Mouse (Mus musculus) splenic B cell, adult 2 months (primary cell): Measurements from ENCODE around the gene Cald1.

Experiments used
- DNase-seq: peaks from one replicate; pipeline ENCODE4 v3.0.0-alpha.2; 2011; ENCODE audit warnings: low read depth, low spot score
- H3K27me3 ChIP-seq: 2 replicates; pipeline ENCODE4 v1.6.1; 2012; ENCODE audit warnings: mild to moderate bottlenecking, low read length, moderate library complexity, mixed read lengths; ENCODE audit not compliant: control insufficient read depth, poor library complexity, insufficient read depth, severe bottlenecking
- H3K36me3 ChIP-seq: 2 replicates; pipeline ENCODE4 v1.6.1; 2012; ENCODE audit warnings: mild to moderate bottlenecking, low read length, moderate library complexity, mixed read lengths; ENCODE audit not compliant: control insufficient read depth, poor library complexity, insufficient read depth, severe bottlenecking

Cald1 gene

GRCm38 (mm10) chr6:34599631-34600111 is 1.4 kb downstream of the Cald1 start:
- H3K36me3 ChIP-seq, result no peaks in the 10 kb centered on the region
- DNase-seq, result no peak
- no peaks in the 10 kb centered on the region for H3K27me3 ChIP-seq

- no peaks in the 10 kb centered on the region for H3K27me3 ChIP-seq
- H3K36me3 ChIP-seq, result no peaks in the 10 kb centered on the region
- DNase-seq, result no peak
Measured at GRCm38 (mm10) chr6:34600850-34601249, 2.5 kb downstream of the Cald1 start.

DNA sequence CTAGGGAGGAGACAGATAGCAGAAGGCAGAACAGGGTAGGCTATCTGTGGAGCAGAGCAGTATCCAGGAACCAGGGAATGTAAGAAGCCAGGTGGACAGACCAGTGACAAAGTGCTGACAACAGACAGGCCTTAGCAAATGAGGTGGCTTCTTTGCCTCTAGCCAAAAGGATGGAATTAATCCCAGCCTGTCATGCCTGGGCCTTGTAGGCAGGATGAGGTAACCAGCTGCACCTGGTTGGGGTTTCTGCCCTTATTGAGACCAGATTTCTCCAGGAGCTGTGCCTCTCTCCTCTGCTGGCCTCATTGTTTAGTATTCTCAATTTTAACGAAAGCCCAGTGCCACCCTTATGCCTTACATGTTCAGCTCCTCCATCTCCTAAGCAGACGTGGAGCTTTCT is 3.8 kb downstream of the Cald1 start:
- H3K36me3 ChIP-seq, result no peaks in the 10 kb centered on the region
- no peak for DNase-seq
- no peaks in the 10 kb centered on the region for H3K27me3 ChIP-seq

GRCm38 (mm10) chr6:34606407-34606806 is 8.1 kb downstream of the Cald1 start:
- Histone ChIP-seq H3K36me3 (no peaks in the 10 kb centered on the region), H3K27me3 (no peaks in the 10 kb centered on the region)
- DNase-seq, result no peak

- Histone ChIP-seq H3K36me3 (no peaks in the 10 kb centered on the region), H3K27me3 (no peaks in the 10 kb centered on the region)
- DNase-seq, result no peak
Measured at GRCm38 (mm10) chr6:34608603-34609002, 10.3 kb downstream of the Cald1 start.

GRCm38 (mm10) chr6:34609892-34610829 is 11.9 kb downstream of the Cald1 start:
- no peaks in the 10 kb centered on the region for H3K36me3 ChIP-seq
- DNase-seq, result no peak
- H3K27me3 ChIP-seq, result no peaks in the 10 kb centered on the region

DNA sequence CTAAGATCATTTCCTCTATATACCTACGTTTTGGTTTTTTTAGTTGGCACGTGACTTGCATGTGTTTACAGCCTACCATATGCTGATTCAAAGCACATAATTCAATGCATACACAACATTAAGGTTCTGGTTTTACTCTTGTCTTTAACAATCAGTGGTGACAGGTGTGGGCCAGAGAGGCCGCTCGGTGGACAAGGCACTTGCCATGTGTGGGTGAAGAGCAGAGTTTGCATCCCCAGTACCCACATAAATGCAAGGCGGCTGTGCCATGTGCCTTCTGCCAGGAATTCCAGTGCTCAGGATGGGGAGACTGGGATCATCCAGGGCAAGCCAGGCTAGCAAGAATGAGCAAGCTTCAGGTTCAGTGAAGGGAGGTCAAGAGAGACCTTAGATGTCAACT is 14.8 kb downstream of the Cald1 start:
- no peaks in the 10 kb centered on the region for H3K36me3 ChIP-seq

GRCm38 (mm10) chr6:34615419-34615818 is 17.1 kb downstream of the Cald1 start:
- no peaks in the 10 kb centered on the region for H3K27me3 ChIP-seq
- DNase-seq, result no peak
- no peaks in the 10 kb centered on the region for H3K36me3 ChIP-seq

More for the DNA sequence above, 14.8 kb downstream of the Cald1 start:
- H3K27me3 ChIP-seq, result no peaks in the 10 kb centered on the region
- DNase-seq, result no peak

- no peaks in the 10 kb centered on the region for H3K27me3 ChIP-seq
- no peak for DNase-seq
- H3K36me3 ChIP-seq, result no peaks in the 10 kb centered on the region
Measured at GRCm38 (mm10) chr6:34619494-34619893, 21.2 kb downstream of the Cald1 start.

- Histone ChIP-seq H3K27me3 (no peaks in the 10 kb centered on the region), H3K36me3 (no peaks in the 10 kb centered on the region)
- DNase-seq, result no peak
Measured at GRCm38 (mm10) chr6:34620242-34620641, 21.9 kb downstream of the Cald1 start.

GRCm38 (mm10) chr6:34622865-34623264 is 24.6 kb downstream of the Cald1 start:
- DNase-seq, result no peak
- H3K36me3 ChIP-seq, result no peaks in the 10 kb centered on the region
- H3K27me3 ChIP-seq, result no peaks in the 10 kb centered on the region

DNA sequence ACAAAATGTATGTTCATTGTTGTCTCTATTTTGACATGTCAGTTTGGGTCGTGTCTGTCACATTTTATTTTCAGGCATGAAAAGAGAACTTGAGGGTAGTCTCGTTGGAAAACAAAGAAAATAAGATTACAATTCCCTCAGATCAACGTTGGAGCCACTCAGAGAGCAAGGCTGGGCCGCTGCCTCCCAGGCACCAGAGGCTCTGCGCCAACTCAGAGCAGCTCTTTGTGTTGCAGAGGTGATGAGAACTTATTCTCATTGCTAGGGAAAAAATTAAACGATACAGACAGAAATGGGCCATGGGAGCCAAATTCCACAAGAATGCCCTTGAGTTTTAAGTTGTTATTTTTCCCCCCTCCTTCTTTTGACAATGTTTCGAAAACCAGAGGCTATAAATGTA is 25.0 kb downstream of the Cald1 start:
- no peaks in the 10 kb centered on the region for H3K36me3 ChIP-seq
- H3K27me3 ChIP-seq, result no peaks in the 10 kb centered on the region
- no peak for DNase-seq

DNA sequence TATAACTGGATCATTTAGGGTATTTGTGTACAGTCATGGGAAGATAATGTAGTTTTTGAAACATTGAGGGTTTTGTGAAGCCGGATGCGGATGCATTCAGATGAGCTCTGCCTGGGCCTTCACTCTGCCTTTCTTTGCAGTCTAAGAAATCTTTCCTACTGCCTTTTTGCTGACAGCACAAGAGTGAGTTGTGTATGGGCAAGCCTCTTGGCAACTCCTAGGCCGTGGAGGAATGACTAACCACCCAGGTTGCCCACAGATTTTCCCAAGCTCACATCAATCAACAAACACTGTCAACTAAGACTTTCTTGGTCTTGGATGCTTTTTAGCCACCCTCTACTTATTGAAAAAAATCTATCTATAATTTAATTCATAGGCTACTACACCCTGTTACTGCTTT is 26.2 kb downstream of the Cald1 start:
- Histone ChIP-seq H3K27me3 (no peaks in the 10 kb centered on the region), H3K36me3 (no peaks in the 10 kb centered on the region)
- no peak for DNase-seq

- H3K36me3 ChIP-seq, result no peaks in the 10 kb centered on the region
- DNase-seq, result no peak
Measured at GRCm38 (mm10) chr6:34626586-34627245, 28.4 kb downstream of the Cald1 start.

DNA sequence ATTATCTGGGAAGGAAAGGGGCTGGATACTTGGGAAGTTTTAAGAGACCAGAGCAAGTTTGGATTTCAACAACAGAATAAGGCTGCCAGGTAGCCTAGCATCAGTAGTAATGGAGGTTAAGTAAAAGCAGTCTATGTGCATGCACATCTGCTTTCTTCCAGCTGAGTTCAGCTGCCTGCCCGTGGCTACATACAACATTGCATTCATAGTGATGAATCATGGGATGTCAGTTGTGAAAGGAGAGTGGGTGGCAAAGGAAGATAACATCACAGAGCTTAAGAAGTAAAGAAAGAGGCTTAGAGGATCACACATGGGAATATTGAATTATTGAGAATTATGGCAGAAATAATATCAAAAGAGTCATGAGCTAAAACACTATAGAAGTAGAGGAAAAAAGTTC is 29.8 kb downstream of the Cald1 start:
- H3K36me3 ChIP-seq, result no peaks in the 10 kb centered on the region
- no peaks in the 10 kb centered on the region for H3K27me3 ChIP-seq
- DNase-seq, result no peak

More at GRCm38 (mm10) chr6:34626586-34627245, 28.4 kb downstream of the Cald1 start:
- H3K27me3 ChIP-seq, result no peaks in the 10 kb centered on the region
